Mouse (Mus musculus) adrenal gland, adult 18-20 months (tissue): ENCODE results near the gene Mob4. TPM values are rescaled to one million over a fixed set of nuclear protein-coding genes. Genes with fewer than 3 reads are reported as not detected.

ENCODE experiments used
- DNase-seq, 2 experiments: peaks; one replicate each; pipeline ENCODE4 v3.0.0; 2021 to 2022; ENCODE audit warnings: low spot score in 2 of 2
- total RNA-seq, 2 experiments: library from RNA; stranded (reverse); gene quantifications; 1 replicate in 1 of 2; 2 replicates in 1 of 2; pipeline ENCODE4 v1.2.3; 2021

The Mob4 gene
- total RNA-seq, 2 experiments from 2014 or later, result 230 to 477 TPM

- no peak for DNase-seq
Measured at GRCm38 (mm10) chr1:55174558-55175034, 43.6 kb downstream of the Mob4 start.

- DNase-seq, result no peak
Measured at GRCm38 (mm10) chr1:55179917-55180566, 49.0 kb downstream of the Mob4 start.

- DNase-seq, result no peak
Measured at GRCm38 (mm10) chr1:55182392-55182791, 51.4 kb downstream of the Mob4 start.

DNA sequence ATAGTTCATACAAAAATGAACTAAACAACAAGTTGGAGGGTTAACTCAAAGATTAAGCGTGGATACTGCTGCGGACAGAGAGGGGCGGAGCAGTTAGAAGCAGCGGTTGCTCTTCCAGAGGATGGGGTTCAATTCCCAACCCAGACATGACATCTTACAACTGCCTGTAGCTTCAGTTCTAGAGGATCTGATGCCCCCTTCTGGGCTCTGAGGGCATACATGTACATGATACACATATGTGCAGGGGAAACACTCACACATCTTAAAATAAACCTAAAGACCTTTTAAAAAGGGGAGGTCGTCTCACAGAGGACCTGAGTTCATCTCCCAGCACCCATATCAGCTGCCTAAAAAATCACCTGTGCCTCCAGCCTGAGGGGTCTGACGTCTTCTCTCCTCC, 54.7 kb downstream of the Mob4 start:
- no peak for DNase-seq

- no peak for DNase-seq
Measured at GRCm38 (mm10) chr1:55186592-55187210, 55.7 kb downstream of the Mob4 start.

GRCm38 (mm10) chr1:55192015-55192414, 61.0 kb downstream of the Mob4 start:
- DNase-seq, result no peak

DNA sequence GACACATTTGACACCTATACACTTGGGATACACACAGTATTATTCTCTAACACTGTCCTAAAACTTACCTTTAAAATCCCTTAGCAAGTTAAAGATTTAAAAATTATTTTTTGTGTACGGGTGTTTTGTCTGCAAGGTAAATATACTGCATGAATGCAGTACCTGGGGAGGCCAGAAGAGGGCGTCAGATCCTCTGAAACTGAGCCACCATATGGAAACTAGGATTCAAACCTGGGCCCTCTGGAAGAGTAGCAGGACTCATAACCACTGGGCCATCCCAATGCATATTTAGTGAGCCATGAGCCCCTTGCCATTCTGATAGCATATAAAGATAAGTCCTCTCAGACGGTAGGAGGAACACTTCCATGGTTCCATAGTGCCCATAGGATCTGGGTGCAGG, 61.8 kb downstream of the Mob4 start:
- DNase-seq, result peak in 1 of 2 experiments; percentile 64

- peak in 1 of 2 experiments; percentile 44 for DNase-seq
Measured at GRCm38 (mm10) chr1:55193316-55193715, 62.3 kb downstream of the Mob4 start.

DNA sequence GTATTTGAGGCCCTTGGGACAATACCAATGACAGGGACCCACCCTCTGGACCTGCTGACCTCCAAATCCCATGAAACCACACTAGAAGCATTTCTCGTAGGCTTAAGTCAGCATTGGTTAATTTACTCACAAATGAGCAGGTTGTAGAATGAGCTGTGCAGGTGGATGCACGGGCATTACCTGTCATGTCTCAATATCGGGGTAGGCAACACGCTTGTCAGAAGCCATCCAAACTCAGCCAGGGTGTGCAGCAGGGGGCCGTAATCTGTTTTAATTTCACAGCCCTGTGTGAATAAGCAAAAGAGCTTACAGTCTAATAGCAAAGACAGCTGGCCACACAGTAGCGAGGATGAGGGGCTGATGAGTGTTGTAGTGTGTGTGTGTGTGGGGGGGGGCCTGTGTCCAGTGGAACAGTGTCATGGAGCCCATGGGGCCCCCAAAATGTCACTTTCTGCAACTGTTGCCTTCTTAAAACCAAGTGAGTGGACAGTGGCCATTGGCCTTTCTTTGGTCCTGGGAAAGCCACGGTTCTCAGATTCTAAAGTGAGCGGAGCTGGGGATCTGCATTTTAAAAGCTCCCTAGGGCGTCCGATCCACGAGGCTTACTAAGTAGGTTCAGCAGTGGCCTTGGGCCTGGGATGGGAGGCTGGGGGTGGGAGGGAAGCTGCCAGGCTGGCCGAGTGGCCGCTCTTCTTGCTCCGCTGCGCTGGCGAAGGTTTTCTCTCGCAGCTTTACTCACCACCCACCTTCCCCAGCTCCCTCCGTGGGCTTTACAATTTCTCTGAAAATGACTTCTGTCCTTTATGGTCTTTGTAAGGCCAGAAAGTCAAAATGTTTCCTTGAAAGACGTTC, 63.3 kb downstream of the Mob4 start:
- no peak for DNase-seq

DNA sequence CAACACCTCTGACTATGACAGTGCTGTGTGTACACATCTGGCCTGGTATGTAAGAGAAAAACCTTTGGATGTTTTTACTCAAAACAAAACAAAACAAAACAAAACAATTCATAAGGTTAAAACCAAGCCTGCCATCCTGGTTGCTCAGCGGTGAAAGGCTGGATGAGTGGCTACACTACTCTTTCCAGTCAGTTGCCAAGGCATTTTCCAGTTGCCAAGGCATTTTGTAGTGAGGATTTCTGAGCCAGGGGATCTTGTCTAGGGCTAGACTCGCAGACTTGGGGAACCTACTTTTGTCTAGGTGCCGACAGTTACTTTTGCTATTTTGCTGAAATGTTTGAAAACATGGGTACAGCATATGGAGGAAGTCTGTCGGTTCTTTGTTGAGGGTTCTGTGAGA, 64.0 kb downstream of the Mob4 start:
- DNase-seq, result no peak

- DNase-seq, result no peak
Measured at GRCm38 (mm10) chr1:55196327-55197003, 65.4 kb downstream of the Mob4 start.

GRCm38 (mm10) chr1:55198719-55199118, 67.7 kb downstream of the Mob4 start:
- DNase-seq, result no peak

DNA sequence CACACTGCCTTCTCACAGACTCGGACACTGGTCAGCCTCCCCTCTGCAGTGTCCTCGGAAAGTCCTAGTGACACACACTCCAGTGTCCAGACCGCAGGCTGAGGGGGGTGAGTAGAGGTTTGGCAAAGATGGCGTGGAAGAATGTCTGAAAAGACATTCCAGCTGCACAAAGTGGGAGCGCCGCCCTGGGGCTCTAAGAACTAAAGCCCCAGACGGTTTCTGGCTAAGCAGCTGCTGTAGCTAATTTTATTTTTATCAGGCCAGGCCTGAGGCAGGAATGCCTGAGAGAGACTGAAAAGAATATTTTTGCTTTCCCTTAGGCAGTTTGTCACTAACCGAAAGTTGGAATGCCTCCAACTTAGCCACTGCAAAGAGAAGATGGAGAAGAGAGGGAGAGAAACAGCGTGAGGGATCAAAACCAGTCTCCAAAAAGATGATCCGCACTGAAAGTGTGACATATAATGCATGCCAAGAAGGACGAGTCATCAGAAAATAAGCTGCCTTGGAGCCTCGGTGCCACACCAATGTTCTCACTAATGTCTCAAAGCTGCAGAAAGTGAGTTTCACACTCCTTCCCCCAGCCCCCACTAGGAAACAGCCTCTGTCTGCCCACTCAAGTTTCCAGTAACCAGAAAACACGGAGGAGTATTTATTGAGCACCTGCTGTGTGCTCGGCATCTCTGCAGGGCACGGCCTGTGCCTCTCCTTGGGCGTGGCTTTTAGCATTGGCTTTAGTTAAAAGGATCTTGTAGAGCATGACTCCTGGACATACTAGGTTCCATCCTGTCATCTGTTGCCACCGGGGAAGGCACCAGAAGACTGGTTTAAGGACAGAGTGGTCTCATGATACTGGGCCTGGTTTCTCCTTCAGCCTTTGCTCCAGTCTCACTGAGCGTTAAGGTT, 71.1 kb downstream of the Mob4 start:
- DNase-seq, result no peak

Other genes with a start within 250 kb of the Mob4 start
- gene Ankrd44, start 204.8 kb upstream of the Mob4 start, total RNA-seq, result 10 to 100 TPM; 15.5 to 19.9 TPM
- 100 to 1,000 TPM; 105 to 117 TPM for gene Sf3b1, start 103.8 kb upstream of the Mob4 start, total RNA-seq
- 100 to 1,000 TPM; 113 to 139 TPM for gene Coq10b, start 78.5 kb upstream of the Mob4 start, total RNA-seq
- gene Hspe1, start 43.1 kb upstream of the Mob4 start, total RNA-seq, result 100 to 1,000 TPM; 720 to 924 TPM
- gene Hspd1, start 43.0 kb upstream of the Mob4 start, total RNA-seq, result 1,000 to 10,000 TPM; 1,240 to 1,713 TPM
- 10 to 100 TPM; 15.3 to 18.5 TPM for gene Rftn2, start 95.6 kb downstream of the Mob4 start, total RNA-seq
- gene Mars2, start 105.9 kb downstream of the Mob4 start, total RNA-seq, result 1 to 10 TPM; 6.2 to 7.3 TPM
- under 1 TPM in 1 of 2 experiments, not detected in 1; 0.35 TPM for gene Boll, start 232.2 kb downstream of the Mob4 start, total RNA-seq